Mouse (Mus musculus) lung, postnatal 0 days (tissue): ENCODE results near the gene Ppp2r2c.

Experiments used
- CTCF ChIP-seq: IDR thresholded peaks from 2 replicates; pipeline ENCODE4 v1.5.1; 2016; ENCODE audit warnings: antibody characterized with exemption, mild to moderate bottlenecking
- EP300 ChIP-seq: IDR thresholded peaks from 2 replicates; pipeline ENCODE4 v1.6.1; 2016; ENCODE audit warnings: antibody characterized with exemption, mild to moderate bottlenecking, control low read depth

DNA sequence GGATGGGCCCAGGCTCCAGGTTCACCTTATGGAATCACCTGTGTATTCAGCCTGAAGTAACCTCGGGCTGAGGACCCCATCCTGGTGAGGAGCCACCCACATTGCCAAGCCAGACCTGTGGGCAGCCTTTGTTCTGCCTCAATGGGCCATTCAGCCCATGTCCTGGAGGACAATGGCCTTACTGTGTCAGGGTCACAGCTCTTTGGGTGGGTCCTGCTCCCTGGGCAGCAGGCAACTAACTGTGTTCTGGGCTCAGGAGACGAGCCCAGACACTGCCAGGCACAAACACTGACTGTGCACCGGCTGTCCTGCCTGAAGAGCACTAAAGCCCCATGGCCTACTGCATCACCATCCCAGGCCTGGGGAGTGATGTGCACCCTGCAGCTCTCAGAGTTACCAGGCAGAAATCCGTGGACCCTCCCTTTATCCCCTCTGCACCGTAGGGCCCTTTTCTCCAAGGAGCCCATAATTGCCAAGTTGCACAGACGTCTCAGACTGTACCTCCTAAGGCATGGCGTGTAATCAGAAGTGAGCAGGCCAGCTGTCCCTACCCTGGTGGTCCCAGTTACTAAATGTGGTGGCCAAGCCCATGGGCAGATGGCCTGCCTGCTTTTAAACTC, 8.6 kb downstream of the Ppp2r2c start:
- TF ChIP-seq CTCF = no peak
- no peak for TF ChIP-seq EP300
